ENCODE assay signal across 8 mouse cellular contexts in genomic region chr9:44798298-44798697, GRCm38 (mm10). TPM values are rescaled to one million over a fixed set of nuclear protein-coding genes. Genes with fewer than 3 reads are reported as not detected.
DNase-seq lines count a peak whose midpoint lies in the region; ATAC-seq and TF ChIP-seq lines count a peak whose summit lies in the region.

No protein-coding gene starts in this region.

- WGBS in heart, embryonic 12.5 days: 39% methylated on average over 7 of the region's 7 CpGs
- WGBS in heart, embryonic 11.5 days (ENCODE audit: insufficient replicate concordance): 32% methylated on average over 7 of the region's 7 CpGs
- WGBS in hindbrain, embryonic 10.5 days: 40% methylated on average over 7 of the region's 7 CpGs
- WGBS in liver, postnatal 0 days (ENCODE audit: insufficient replicate concordance): 54% methylated on average over 7 of the region's 7 CpGs

- peak overlapping the region; percentile 66 for H3K4me3 ChIP-seq in heart, embryonic 12.5 days
- H3K4me3 ChIP-seq in heart, embryonic 11.5 days (ENCODE audit: low read depth, low read length): no peak overlapping the region; the same call in 1 of the 2 replicates
- peak overlapping the region; percentile 67 for H3K4me3 ChIP-seq in hindbrain, embryonic 10.5 days
- no peak overlapping the region for H3K4me3 ChIP-seq in liver, postnatal 0 days (ENCODE audit: low read depth, low read length)

- no peak for TF ChIP-seq CTCF in liver, postnatal 0 days (IDR thresholded peaks at IDR 0.05; ENCODE audit: low read depth)

- H3K9me3 ChIP-seq in heart, embryonic 12.5 days (replicated peaks): no peaks in the 10 kb centered on the region
- H3K9me3 ChIP-seq in heart, embryonic 11.5 days (replicated peaks; ENCODE audit: control insufficient read depth, low read length): no peaks in the 10 kb centered on the region
- H3K9me3 ChIP-seq in hindbrain, embryonic 10.5 days: no peaks in the 10 kb centered on the region
- H3K9me3 ChIP-seq in liver, postnatal 0 days (ENCODE audit: low read length): no peaks in the 10 kb centered on the region

- no peak overlapping the region for H3K27ac ChIP-seq in heart, embryonic 12.5 days (ENCODE audit: poor library complexity, severe bottlenecking)
- no peak overlapping the region for H3K27ac ChIP-seq in heart, embryonic 11.5 days (ENCODE audit: low read depth, low read length)
- no peak overlapping the region for H3K27ac ChIP-seq in hindbrain, embryonic 10.5 days
- no peak overlapping the region for H3K27ac ChIP-seq in liver, postnatal 0 days (ENCODE audit: low read depth)

- no peak for TF ChIP-seq EP300 in liver, postnatal 0 days (IDR thresholded peaks at IDR 0.05; ENCODE audit: low read depth)

- no peak for ATAC-seq in heart, embryonic 12.5 days (ENCODE audit: insufficient number of reproducible peaks, low FRiP score)
- no peak for ATAC-seq in heart, embryonic 11.5 days (replicated peaks; ENCODE audit: insufficient number of reproducible peaks, low FRiP score, low TSS enrichment)
- no peak for ATAC-seq in liver, postnatal 0 days

- peaks cover 30% of the 10 kb centered on the region for H3K27me3 ChIP-seq in heart, embryonic 12.5 days (replicated peaks)
- H3K27me3 ChIP-seq in heart, embryonic 11.5 days (ENCODE audit: control insufficient read depth, insufficient read depth, low read length): peaks cover 32% of the 10 kb centered on the region
- peaks cover 54% of the 10 kb centered on the region for H3K27me3 ChIP-seq in hindbrain, embryonic 10.5 days (ENCODE audit: insufficient read depth, poor library complexity, severe bottlenecking)
- H3K27me3 ChIP-seq in liver, postnatal 0 days (ENCODE audit: insufficient read depth, low read length): peaks cover 10% of the 10 kb centered on the region

- no peaks in the 10 kb centered on the region for H3K36me3 ChIP-seq in heart, embryonic 12.5 days
- no peaks in the 10 kb centered on the region for H3K36me3 ChIP-seq in heart, embryonic 11.5 days (ENCODE audit: control insufficient read depth, insufficient read depth, low read length)
- H3K36me3 ChIP-seq in hindbrain, embryonic 10.5 days: no peaks in the 10 kb centered on the region
- 0 out of 2 replicates have a peak, but pooled peaks cover 6% of the 10 kb centered on the region for H3K36me3 ChIP-seq in liver, postnatal 0 days (replicated peaks; ENCODE audit: insufficient read depth, low read length)

- peak; percentile 46 for DNase-seq in cerebellum, adult 8-10 months
- no peak for DNase-seq in hindbrain, embryonic 10.5 days (ENCODE audit: low spot score)
- DNase-seq in liver, postnatal 0 days: no peak
- DNase-seq in left cerebral cortex, adult 9 months (ENCODE audit: low spot score in 2 of 2): no peak
- DNase-seq in spleen, postnatal 4 days (ENCODE audit: low spot score in 2 of 2): no peak
- no peak for DNase-seq in layer of hippocampus, postnatal 25 days (ENCODE audit: extremely low spot score in 1 of 2, low spot score in 1 of 2)

- H3K4me2 ChIP-seq in heart, embryonic 12.5 days: peak overlapping the region; percentile 91; the same call in 1 of the 2 replicates
- no peak overlapping the region; the same call in 1 of the 2 replicates for H3K4me2 ChIP-seq in heart, embryonic 11.5 days
- peak overlapping the region; percentile 88; the same call in 1 of the 2 replicates for H3K4me2 ChIP-seq in liver, postnatal 0 days (ENCODE audit: low read depth, low read length)

- no peak overlapping the region for H3K9ac ChIP-seq in heart, embryonic 12.5 days
- H3K9ac ChIP-seq in heart, embryonic 11.5 days (ENCODE audit: low read depth, low read length): no peak overlapping the region
- no peak overlapping the region for H3K9ac ChIP-seq in liver, postnatal 0 days (replicated peaks)

- peaks cover 13% of the 10 kb centered on the region for H3K4me1 ChIP-seq in heart, embryonic 12.5 days (replicated peaks)
- peaks cover 5% of the 10 kb centered on the region for H3K4me1 ChIP-seq in heart, embryonic 11.5 days (ENCODE audit: control insufficient read depth, insufficient read depth, low read length)
- peaks cover 25% of the 10 kb centered on the region for H3K4me1 ChIP-seq in hindbrain, embryonic 10.5 days (replicated peaks)
- peaks cover 19% of the 10 kb centered on the region for H3K4me1 ChIP-seq in liver, postnatal 0 days (ENCODE audit: insufficient read depth)

RNA-seq across cellular contexts. Expression of gene Tmem25, which starts 0.8 kb away (rescaled TPM):
- polyA plus RNA-seq in heart, embryonic 12.5 days (2016; fragmentation: Nextera tagmentation; extraction: Ambion mirVana): 2.2 and 2.4 TPM in 2 replicates
- 0.80 and 0.90 TPM in 2 replicates for polyA plus RNA-seq in heart, embryonic 11.5 days (2014; fragmentation: Nextera tagmentation; extraction: Ambion mirVana)
- 2.6 and 3.2 TPM in 2 replicates for polyA plus RNA-seq in hindbrain, embryonic 10.5 days (2016; fragmentation: Nextera tagmentation; extraction: Ambion mirVana)
- 5.6 and 6.0 TPM in 2 replicates for polyA plus RNA-seq in liver, postnatal 0 days (2015; fragmentation: Nextera tagmentation; extraction: Ambion mirVana)
- total RNA-seq in layer of hippocampus, postnatal 25 days (2021): 10 to 100 TPM; 44.3 to 55.8 TPM

RNA-seq across cellular contexts. Expression of gene Ttc36, which starts 4.6 kb away (rescaled TPM):
- not detected in 2 replicates for polyA plus RNA-seq in heart, embryonic 12.5 days (2016; fragmentation: Nextera tagmentation; extraction: Ambion mirVana)
- 0.24 TPM in 1 of 2 replicates, not detected in the other for polyA plus RNA-seq in heart, embryonic 11.5 days (2014; fragmentation: Nextera tagmentation; extraction: Ambion mirVana)
- 0.75 TPM in 1 of 2 replicates, not detected in the other for polyA plus RNA-seq in hindbrain, embryonic 10.5 days (2016; fragmentation: Nextera tagmentation; extraction: Ambion mirVana)
- polyA plus RNA-seq in liver, postnatal 0 days (2015; fragmentation: Nextera tagmentation; extraction: Ambion mirVana): 588 and 688 TPM in 2 replicates
- 1 to 10 TPM; 1.2 to 1.3 TPM for total RNA-seq in layer of hippocampus, postnatal 25 days (2021)

RNA-seq across cellular contexts. Expression of gene Ift46, which starts 30.6 kb away (rescaled TPM):
- polyA plus RNA-seq in heart, embryonic 12.5 days (2016; fragmentation: Nextera tagmentation; extraction: Ambion mirVana): 63.1 and 71.9 TPM in 2 replicates
- polyA plus RNA-seq in heart, embryonic 11.5 days (2014; fragmentation: Nextera tagmentation; extraction: Ambion mirVana): 71.4 and 72.5 TPM in 2 replicates
- 124 and 152 TPM in 2 replicates for polyA plus RNA-seq in hindbrain, embryonic 10.5 days (2016; fragmentation: Nextera tagmentation; extraction: Ambion mirVana)
- polyA plus RNA-seq in liver, postnatal 0 days (2015; fragmentation: Nextera tagmentation; extraction: Ambion mirVana): 23.6 and 24.5 TPM in 2 replicates
- total RNA-seq in layer of hippocampus, postnatal 25 days (2021): 10 to 100 TPM; 75.1 to 75.8 TPM

RNA-seq across cellular contexts. Expression of gene Arcn1, which starts 30.7 kb away (rescaled TPM):
- 151 and 160 TPM in 2 replicates for polyA plus RNA-seq in heart, embryonic 12.5 days (2016; fragmentation: Nextera tagmentation; extraction: Ambion mirVana)
- 139 and 168 TPM in 2 replicates for polyA plus RNA-seq in heart, embryonic 11.5 days (2014; fragmentation: Nextera tagmentation; extraction: Ambion mirVana)
- 154 and 170 TPM in 2 replicates for polyA plus RNA-seq in hindbrain, embryonic 10.5 days (2016; fragmentation: Nextera tagmentation; extraction: Ambion mirVana)
- 53.5 and 58.4 TPM in 2 replicates for polyA plus RNA-seq in liver, postnatal 0 days (2015; fragmentation: Nextera tagmentation; extraction: Ambion mirVana)
- total RNA-seq in layer of hippocampus, postnatal 25 days (2021): 100 to 1,000 TPM in 1 of 2 experiments, 10 to 100 TPM in 1; 97.3 to 102 TPM

Comparison
In these comparisons a context has a peak if more than half of its experiments do, and no peak if none do; other contexts are left out.
1. H3K4me3 ChIP-seq: peak in heart, embryonic 12.5 days (single experiment) and hindbrain, embryonic 10.5 days (single experiment); none in heart, embryonic 11.5 days (single experiment) and liver, postnatal 0 days (single experiment).
2. RNA of gene Ttc36, which starts 4.6 kb away (polyA plus RNA-seq): 588 to 688 TPM in liver, postnatal 0 days; 0.75 TPM in hindbrain, embryonic 10.5 days, 0.24 TPM in heart, embryonic 11.5 days and not detected in heart, embryonic 12.5 days; every median in the first group is over 100 times any median in the second.